Mouse (Mus musculus): ENCODE measurements around the gene Sphkap. TPM values are rescaled to one million over a fixed set of nuclear protein-coding genes. Genes with fewer than 3 reads are reported as not detected.

The Sphkap gene
- total RNA-seq (2021): 1 to 10 TPM; 1.2 to 1.6 TPM

DNA sequence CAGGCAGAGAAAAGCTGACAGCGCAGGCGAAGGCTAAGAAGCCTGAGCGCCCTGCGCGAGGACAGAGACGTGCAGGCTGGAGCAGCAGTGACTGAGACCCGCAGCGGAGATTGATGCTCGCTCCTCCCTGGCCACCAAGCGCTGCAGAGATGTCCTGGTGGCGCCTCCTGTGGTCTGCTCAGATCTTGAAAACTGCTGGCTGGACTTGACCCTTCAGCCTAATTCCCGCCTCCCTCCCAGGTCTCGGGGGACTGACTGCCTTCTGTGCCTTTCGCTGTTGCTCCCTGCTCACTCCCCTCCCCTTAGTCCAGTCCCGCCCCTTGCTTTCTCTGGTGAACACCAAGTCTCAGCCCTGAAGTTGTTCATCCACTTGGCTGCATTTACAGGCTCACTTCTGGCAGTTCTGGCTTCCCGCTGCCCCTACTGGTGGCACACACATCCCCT, at the start of gene Sphkap:
Sphkap (minus strand) TSS at position 180 of the 444 bp plus-strand sequence.
- peak; percentile 68 for DNase-seq
- intact Hi-C loops (cut with DNase I): loop anchor here (5.0 kb wide), 2 partner anchors 186 to 309 kb away; no protein-coding TSS in a partner anchor

DNA sequence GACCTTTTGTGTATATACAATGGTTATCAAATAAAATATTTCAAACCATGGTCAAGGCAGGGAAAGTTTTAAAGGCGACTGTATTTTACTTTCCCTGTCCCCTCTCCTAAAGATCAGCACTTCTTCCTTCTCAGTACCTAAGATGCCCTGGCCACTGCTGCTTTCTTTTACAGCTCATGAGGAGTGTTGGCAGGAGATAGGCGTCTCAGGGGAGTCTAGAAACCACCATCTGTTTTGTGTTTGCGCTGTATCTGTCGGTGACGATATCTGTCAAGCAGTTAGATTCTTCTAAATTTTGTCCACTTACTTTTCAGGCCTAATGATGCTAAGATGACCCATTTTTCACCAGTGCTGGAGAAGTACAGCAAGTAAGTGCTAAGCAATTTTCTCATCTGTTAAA, 43.3 kb upstream of the Sphkap start:
- peak; percentile 34 to 39 for DNase-seq

DNA sequence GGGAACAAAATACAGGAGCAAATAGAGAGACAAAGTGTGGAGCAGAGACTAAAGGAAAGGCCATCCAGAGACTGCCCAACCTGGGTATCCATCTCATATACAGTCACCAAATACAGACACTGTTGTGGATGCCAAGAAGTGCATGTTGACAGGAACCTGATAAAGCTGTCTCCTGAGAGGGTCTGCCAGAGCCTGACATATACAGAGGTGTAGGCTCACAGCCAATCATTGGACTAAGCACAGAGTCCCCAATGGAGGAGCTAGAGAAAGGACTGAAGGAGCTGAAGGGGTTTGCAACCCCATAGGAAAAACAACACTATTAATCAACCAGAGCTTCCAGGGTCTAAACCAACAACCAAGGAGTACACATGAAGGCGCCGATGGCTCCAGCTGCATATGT, 32.4 kb upstream of the Sphkap start:
- intact Hi-C loops (cut with DNase I): no loop called here

More for the DNA sequence above, 43.3 kb upstream of the Sphkap start:
- intact Hi-C loops (cut with DNase I): no loop called here

DNA sequence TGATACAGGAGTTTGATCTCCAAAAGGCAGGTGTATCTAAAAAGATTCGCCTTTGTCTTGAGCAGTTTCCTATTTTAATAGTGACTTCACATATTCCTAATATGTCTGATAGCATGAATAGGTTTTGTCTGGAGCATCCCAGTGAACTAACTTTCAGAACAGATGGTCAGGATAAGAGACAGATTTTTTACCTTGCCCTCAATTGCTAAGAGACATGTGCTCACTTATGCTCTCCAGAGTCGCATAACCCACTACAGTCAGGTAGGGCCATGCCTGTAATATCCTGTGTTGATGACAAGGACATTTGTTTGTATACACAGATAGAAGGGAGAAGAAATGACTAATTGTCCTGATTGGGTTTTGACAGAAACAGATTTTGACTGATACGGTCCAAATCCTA, 25.9 kb upstream of the Sphkap start:
- intact Hi-C loops (cut with DNase I): no loop called here
- DNase-seq: no peak

More for the DNA sequence above, 32.4 kb upstream of the Sphkap start:
- DNase-seq: peak in 1 of 2 experiments; percentile 4

DNA sequence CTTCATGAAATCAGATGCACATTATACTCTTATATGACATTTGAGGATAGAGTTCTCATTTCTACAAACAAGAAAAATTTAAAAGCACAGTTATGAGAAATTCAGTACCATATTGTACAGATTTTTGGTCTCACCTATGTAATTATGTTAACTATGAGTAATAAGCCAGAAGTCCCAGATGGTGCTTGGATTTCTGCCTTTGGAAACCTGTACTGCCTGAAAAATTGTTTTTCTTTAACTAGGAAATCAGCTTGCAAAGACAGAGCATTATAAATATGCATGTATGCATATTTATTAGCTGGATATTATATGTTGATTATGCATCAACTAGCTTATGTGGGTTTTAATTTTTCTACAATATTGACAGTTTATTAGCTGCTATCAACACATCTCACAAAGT, 21.9 kb upstream of the Sphkap start:
- intact Hi-C loops (cut with DNase I): no loop called here
- no peak for DNase-seq

DNA sequence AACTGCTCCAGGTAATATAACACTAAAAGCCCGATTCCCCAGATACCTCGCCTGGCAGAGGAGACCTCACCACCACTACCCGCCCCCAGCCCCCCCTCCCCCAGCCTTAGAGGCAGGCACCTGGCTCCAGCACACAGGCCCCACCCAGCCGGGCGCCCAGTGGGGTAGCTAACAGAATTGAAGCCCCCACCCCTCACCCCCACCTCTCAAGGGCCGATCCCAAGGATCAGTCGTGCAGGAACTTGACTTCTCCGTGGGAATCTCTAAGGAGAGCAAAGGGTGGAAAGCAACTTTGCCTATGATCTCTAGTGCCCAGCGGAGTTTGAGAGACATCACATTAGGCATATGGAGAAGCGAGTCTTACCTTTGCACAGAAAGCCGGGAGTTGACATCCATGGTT, 384 bp downstream of the Sphkap start:
- no peak for DNase-seq
- intact Hi-C loops (cut with DNase I): loop anchor here (5.0 kb wide), 2 partner anchors 185 to 310 kb away; no protein-coding TSS in a partner anchor

DNA sequence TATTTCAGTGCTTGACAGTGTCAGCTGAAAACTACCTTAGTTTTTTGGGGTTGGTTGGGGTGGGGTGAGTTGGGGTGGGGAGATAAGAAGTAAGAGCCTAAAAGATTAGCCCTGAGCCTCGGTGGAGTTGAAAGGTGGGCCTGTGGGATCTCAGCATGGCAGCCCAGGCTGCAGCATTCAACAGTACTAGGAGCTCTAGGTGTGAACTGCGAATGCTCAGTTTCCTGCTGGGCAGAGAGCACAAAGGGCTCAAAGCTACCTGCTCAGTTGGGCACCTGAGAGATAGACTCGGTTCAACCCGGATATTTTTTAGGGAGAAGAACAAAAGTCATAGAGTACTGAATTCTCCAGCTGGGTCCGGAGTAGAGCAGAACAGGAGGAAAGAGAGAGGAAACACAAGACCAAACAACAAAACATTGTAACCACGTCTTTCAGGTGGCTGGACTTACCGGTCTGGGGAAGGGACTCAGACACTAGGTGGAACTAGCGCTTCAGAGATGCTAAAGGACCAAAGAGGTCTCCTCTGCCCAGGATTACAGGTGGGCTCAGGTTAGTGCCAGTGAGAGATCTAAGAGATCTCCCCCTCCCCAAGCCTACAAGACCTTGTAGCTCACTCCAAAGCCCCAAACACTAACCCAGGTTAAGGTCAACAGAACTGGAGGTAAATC, 984 bp downstream of the Sphkap start:
- intact Hi-C loops (cut with DNase I): loop anchor here (5.0 kb wide), 2 partner anchors 185 to 310 kb away; no protein-coding TSS in a partner anchor
- DNase-seq: peak in 1 of 2 experiments; percentile 1

DNA sequence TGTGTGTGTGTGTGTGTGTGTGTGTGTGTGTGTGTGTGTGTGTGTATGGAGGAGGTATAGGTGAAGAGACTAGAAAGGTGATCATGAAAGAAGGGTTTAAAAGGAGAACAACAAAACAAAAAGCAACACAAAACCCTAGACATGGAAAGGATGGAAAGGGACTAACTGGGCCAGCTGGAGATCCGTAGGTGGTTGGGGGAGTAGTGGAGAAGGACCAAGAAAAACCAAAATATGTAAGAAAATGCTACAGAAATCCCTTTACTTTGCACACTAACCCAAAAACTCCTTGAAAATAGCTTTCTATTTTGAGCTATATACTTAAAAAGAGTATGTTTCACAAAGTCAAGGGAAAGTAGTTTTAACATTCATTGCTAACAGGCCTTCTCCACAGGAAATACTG, 6.9 kb downstream of the Sphkap start:
- DNase-seq: no peak
- intact Hi-C loops (cut with DNase I): no loop called here

DNA sequence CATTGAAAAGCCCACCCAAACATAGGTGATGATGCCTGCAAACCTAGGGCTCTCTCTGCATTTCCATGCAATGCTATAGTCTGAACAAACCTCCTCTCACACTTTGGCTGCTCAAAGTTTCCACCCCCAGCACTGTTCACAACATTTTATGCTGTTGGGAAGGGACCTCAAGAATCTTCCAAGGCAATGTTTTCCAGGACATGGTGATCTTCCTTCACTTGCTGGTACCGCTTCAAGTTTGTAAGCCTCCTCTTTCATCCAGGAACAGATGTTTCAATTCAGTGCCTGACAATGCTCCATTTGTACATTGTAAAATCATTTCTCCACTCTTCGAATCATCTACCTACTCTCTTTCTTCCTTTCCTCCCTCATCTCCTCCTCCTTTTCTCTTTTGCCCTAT, 11.7 kb downstream of the Sphkap start:
- no peak for DNase-seq
- intact Hi-C loops (cut with DNase I): no loop called here

DNA sequence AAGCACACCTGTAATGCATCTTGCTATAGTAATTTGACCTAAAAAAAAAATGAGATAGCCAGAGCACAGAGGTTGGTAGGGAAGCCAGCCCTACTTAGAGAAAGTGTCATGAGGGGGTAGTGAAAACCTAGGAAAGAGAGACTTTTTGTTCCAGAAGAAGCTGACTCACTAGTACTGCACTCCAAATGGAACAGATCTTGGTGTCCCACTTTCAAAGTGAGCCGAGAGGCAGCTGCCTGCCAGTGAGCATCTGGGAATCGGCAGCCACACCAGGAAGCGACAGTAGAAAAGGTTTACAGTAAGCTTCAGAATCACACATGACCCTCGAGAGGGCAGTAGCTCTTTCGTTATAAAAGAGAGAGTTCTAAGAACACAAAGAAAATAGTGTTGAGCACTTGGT, 12.4 kb downstream of the Sphkap start:
- intact Hi-C loops (cut with DNase I): no loop called here
- DNase-seq: peak; percentile 35 to 42

DNA sequence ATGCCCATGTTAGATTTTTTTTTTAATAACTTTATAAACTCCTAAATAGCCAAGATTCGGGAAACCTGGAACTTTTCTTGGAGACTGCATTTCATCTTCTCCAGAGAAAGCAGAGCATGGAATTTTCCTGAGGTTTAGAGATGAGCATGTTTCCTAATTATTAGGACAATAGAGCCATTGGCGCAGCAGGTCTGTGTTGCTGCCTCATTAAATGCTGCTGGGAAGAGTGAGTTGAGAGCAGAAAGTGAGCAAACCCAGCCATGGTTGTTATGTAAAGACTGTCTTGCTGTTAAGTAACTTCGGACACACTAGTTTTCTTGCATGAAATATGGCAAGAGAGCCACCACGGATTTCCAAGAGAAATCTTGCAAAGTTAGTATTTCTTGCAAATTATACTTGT, 18.6 kb downstream of the Sphkap start:
- intact Hi-C loops (cut with DNase I): no loop called here
- no peak for DNase-seq

DNA sequence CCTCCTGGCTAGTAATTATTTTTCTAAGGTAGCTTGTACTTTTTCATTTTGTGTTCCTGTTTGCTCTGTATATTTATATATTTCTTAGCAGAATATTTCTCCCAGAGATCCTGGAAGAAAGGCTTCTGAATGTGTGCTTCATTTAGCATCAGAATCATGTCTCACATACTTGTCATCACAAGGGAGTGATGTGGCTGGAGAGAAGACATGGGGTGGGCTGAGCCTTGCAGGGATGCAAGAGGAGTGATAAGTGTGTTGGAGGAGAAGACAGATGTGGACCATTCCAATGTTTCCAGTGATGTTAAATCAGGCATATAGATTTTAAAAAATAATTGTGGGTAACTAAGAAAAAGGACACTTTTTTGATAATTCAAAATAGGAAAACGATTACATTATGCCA, 30.6 kb downstream of the Sphkap start:
- intact Hi-C loops (cut with DNase I): no loop called here
- peak in 1 of 2 experiments; percentile 7 for DNase-seq

DNA sequence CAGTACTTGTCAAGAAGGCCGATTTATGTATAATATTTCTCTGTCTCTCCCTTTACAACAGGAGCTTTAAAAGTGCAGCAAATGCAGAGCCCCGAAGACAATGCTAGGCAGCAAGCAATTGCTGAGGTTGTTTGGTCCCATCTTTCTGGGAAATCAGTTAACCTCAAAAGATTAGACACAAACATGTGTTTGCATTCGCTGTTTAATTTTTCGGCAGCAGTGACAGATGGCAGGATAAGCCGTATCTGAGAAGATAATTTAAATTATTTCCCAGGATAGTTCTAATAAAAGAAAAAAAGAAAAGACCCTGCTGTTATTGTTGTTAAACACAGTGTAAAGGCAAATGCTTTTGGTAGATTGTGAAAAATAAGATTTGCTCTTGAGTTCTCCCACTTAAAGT, 41.5 kb downstream of the Sphkap start:
- intact Hi-C loops (cut with DNase I): no loop called here
- DNase-seq: no peak

DNA sequence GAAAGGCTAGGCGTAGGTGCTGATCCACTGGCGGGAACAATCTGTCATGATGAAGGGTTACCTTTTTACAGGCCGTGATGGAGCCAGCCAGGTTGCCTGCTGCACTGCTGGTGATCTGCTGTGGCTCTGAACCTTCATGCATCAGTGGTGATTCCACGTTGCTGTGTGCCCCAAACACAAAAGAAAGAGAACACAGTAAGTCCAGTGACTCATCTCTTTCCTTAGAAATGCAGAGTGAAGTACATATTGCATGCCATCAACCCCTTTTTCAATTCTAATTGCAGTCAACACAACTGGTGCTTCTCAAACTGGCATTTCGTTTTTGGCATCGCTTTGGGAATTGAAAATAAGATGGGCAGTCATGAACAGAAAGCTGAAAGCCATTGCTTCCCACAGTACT, 45.8 kb downstream of the Sphkap start:
- intact Hi-C loops (cut with DNase I): no loop called here
- no peak for DNase-seq

DNA sequence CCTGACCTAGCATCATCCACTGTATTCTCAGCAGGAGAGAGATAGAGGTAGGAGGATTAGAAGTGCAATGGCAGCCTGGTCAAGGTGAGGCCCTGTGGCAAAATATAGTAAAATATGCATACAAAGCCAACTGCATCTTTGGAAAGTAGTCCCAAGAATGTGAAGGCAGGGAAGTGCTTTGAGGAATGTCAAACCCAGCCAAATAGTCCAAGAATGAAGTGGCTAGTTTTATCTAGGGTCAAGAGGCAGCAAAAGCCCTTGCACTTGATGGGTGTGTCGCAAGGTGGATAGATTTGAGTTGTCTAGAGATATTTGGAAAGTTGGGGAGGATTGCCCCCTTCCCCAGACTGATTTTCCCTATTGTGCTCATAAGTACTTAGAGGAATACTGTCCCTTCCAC, 61.5 kb downstream of the Sphkap start:
- intact Hi-C loops (cut with DNase I): no loop called here
- DNase-seq: peak in 1 of 2 experiments; percentile 4

DNA sequence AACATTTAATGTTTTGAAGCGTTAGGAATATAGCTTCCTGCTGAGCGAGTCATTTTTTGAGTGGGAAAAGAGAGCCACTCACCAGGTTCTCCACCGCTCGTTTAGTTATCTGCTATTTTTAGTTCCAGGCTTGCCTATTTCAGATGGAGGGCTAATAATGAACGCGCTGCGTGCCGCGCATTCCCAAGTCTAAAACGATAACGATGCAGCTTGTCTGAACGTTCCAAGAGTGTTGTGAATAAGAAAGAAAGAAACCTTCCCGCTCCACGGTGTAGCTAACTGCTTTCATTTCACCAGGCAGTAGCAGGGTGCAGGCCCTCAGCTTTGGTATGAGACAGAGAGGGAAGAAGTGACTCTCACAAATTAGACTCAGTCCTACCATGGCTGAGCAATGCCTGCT, 62.4 kb downstream of the Sphkap start:
- peak; percentile 30 to 35 for DNase-seq
- intact Hi-C loops (cut with DNase I): no loop called here

DNA sequence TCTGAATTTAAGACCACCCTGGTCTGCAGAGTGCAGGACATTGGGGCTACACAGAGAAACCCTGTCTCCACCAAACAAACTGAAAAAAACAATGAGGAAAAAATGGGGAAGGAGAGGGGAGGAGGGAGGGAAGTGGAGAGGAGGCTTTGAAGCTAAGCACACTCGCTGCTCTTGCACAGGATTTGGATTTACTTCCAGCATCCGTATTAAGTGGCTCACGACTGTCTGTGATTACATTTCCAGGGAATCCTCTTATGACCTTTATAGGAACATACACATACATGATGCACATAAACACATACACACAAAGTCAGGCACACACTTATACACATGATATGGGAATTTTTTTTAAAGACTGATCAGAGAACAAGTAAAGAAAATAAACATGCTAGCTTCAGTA, 62.9 kb downstream of the Sphkap start:
- DNase-seq: peak in 1 of 2 experiments; percentile 5
- intact Hi-C loops (cut with DNase I): no loop called here

DNA sequence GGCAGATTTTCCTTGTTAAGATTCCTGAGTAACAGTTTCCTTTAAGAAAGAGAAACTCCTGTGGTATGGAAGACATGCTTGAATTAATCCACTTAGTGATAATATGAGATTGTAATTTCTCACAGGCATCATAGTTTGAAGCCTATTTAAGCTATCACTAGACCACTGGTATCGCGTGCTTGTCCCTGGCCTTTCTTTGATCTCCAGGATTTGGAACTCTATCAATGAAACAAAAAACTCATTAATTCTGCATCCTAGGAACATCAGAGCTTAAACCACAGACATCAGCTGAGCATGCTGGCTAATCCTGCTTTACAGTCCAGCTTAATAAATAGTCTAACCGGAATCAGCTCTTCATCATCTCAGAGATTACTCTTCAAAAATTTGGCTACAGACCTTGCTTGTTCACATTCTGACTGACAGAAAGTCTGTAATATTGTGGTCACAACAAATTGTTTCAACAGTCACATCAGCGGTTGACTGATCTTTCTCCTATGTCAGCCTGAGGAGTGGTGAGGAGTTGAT, 65.2 kb downstream of the Sphkap start:
- no peak for DNase-seq
- intact Hi-C loops (cut with DNase I): no loop called here

DNA sequence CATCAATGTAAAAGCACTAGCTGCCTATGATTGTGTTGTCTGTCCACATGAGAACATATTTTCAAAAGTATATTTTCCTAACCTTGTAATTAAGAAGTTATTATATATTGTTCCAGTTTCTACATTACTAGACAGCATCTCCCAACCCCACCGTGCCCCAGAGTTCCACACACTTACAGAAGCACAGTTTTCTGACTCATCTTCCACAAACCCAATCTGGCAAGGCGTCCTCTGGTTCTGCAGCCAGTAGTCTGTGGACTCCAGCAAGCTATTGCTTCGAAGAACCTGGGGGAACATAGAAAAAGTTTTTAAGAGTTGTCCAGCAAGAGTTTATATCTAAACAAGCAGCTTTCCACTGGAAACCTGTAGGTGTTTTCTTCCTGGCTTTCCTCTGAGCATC, 68.6 kb downstream of the Sphkap start:
- no peak for DNase-seq
- intact Hi-C loops (cut with DNase I): no loop called here

DNA sequence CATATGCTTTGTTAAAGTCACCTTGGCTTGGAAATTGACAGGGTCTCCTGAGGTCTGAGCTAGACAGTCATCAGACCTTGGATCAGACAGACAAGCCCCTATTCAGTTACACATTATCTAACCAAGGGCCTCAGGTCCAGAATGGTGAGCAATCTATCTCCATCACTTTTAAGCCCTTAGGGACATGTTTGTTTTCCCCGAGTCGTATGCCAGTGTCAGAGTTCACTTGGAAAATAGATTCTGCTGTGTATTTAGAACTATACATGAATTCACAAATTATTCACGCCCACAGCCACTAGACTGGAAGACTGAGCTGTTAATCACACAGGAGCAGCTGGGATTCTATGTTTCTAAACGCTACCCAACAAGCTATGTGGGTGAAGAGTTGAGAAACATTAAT, 91.1 kb downstream of the Sphkap start:
- intact Hi-C loops (cut with DNase I): no loop called here
- DNase-seq: no peak

DNA sequence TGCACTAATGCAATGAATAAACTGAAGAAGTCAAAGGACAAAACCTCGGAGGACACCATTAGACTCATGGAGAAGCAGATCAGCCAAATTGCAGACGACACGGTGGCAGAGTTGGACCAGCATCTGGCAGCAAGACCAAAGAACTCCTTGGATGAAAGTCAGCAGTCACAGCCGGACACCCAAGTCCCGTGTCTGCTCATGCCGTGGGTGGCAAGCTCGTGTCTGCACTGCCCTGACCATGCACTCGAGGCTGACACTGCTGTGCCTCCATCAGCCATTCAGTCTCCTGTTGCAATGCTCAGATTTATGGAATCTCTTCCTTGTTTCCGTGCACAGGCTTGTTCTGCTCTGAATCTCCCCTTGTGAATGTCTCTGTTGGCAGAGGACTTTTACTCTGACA, 92.9 kb downstream of the Sphkap start:
- DNase-seq: no peak
- intact Hi-C loops (cut with DNase I): no loop called here

DNA sequence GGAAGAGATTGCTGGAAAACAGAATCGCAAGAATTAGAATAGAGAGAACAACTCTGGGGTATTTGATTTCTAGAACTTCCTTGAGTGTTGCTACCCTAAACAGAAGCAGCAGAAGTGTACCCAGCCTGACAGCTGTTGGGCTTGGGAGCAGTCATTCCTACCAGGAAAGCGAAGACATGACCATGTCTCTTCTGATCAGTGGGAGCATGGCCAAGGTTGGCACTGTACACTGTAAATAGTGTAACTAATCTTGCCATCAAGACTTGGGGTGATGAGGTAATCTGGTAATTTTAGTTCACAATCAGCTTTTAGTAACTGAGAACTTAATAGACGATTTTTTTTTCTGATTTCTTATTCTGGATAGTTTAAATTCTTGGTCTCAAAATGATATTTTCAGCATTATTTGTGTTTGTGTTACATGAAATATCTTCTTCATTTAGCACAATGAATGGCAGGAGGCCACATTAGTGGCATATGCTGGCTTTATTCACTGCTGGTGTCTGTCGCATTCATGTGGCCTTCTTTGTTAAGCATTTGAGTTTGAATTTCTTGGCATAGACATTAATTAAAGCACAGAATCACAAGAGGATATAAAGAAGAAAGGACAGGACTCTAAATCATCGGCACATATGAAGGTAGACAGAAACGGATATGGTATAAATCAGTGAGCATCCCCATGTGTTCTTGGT, 96.2 kb downstream of the Sphkap start:
- intact Hi-C loops (cut with DNase I): no loop called here
- no peak for DNase-seq

All from heart, postnatal 10 days (tissue).